Mouse (Mus musculus) layer of hippocampus, adult 11-12 months (tissue): ENCODE results near the gene Usp39.

Source experiments
- DNase-seq: peaks from one replicate; pipeline ENCODE4 v3.0.0; 2022; ENCODE audit warnings: low spot score

The Usp39 gene

DNA sequence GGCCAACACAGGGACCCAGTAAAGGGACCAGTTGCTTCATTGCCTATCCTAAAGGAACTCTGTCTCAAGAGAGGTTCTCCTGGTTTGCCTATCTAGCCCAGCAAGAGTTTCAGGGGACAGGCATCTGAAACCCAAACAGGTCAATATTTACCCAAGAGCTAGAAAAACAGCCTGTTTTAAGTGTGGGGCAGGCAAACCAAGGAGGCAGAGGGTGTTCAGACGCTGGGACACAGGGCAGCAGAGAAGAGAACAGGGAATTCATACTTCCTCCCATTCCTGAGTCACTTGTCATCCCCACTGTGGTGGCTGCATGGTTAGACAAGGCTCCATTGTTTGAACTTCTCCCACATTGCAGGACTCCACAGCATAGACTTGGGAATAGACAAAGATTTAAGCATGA lies 26.6 kb upstream of the Usp39 start:
- DNase-seq: no peak

DNA sequence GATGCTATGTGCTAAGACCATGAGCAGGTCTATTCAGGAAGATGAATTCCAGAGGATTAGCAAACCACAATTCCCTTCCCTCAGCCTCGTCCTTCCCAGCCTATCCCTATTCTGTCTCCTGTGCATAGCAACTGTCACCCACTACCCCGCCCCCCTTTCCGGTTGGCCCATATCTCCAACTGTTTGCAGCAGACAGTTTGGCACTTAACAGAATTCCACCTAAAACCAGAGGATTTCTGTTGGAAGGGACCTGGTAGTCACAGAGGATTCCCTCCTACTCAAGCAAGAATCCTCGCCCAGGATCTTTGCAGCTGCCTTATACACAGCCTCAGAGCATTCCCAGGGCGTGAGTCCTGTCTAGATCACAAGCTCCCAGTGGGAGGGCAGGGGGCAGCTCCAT lies 26.2 kb upstream of the Usp39 start:
- DNase-seq: no peak

DNA sequence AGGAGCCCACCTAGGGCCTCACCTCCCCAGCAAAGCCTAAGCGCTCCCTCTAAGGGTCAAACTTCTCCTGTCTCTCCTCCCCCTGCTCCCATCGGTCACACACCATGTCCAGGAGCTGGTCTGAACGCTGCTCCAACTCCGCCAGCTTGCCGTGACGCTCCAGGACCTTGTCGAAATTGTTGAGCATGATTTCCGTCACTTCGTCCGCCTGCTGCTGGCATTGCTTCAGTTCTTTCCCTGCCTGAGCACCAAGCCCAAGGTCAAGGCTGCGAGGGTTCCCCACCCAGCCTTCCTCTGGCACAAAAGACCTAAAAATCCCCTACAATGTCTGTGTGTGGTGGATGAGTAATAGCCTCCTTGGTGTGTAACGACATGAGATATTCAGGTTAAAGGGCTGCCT lies 25.1 kb upstream of the Usp39 start:
- DNase-seq: no peak

DNA sequence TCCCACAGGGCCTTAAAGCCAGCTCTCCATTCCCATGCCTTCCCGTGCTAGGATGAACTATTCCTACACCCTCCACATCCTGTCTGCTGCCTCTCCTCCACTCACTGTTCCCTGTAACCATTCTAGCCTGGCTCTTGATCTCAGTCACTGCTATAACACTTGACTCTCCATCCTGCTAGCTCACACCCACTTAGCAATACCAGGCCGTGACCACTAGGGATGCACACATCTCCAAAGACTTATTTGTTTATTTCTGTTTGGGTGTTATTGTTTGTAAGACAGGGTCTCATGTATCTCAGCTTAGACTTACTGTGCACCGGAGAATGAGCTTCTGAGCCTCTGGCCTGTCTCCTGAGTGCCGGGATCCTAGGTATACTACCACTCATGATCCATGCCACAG lies 24.6 kb upstream of the Usp39 start:
- no peak for DNase-seq

DNA sequence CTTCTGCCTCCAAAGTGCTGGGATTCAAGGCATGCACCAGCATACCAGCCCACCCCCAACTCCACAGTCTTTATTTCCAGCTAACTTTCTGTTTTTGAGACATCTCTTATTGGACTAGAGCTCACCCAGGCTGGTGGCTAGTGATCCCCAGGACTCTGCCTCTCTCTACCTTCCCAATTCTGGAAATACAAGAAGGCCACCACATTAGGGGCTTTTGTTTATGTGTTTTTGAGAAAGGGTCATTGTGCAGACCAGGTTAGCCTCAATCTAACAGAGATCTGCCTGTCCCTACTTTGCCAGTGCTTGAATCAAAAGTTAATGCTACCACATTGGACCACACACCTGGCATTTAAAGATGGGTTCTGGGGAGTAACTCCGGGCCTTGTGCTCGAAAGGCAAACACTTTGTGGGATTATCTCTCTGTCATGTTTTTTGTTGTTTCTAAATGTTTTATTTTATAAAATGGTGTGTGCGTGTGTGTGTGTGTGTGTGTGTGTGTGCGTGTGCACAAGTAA lies 22.5 kb upstream of the Usp39 start:
- DNase-seq: no peak

DNA sequence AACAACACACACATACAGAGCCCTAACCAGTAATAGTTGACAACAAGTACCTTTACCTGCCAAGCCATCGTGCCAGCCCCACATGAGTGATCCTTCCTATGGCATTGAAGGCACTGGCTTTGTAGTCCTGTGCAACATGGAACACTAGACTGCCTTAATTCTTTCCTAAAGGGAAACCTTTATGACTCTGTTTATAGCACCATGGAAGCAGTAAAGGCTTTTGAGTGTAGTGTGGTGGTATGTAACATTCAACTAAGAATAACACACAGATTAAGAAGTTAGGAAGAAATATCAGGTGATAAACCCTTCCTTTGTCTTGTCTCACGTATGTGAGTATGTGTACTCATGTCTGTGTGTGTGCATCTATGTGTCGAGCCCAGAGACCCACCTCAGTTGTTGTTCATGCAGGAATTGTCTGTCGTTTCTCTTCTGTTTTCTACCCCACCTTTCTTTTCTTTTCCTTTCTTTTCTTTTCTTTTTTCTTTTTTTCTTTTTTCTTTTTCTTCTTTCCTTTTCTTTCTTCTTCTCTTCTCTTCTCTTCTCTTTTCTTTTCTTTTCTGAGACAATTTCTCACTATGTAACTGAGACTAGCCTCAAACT lies 22.0 kb upstream of the Usp39 start, which contains the start of gene Rnf181:
TSS of gene Rnf181 (minus strand) at position 113 of the 600 bp plus-strand sequence.
- no peak for DNase-seq

DNA sequence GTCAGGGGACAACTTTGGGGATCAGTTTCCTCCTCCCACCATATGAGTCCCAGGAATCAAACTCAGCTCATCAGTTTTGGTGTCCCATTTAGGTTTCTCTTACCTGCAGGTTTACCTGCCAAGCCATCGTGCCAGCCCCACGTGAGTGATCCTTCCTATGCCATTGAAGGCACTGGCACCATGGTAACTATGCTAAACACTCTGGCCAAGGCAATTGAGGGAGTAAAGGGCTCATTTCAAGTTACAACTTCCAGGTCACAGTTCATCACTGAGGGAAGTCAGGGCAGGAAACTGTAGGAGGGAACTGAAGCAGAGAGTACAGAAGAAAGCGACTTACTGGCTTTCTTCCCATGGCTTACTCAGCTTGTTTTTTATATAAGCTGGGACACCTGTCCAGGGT lies 21.3 kb upstream of the Usp39 start:
- DNase-seq: no peak

DNA sequence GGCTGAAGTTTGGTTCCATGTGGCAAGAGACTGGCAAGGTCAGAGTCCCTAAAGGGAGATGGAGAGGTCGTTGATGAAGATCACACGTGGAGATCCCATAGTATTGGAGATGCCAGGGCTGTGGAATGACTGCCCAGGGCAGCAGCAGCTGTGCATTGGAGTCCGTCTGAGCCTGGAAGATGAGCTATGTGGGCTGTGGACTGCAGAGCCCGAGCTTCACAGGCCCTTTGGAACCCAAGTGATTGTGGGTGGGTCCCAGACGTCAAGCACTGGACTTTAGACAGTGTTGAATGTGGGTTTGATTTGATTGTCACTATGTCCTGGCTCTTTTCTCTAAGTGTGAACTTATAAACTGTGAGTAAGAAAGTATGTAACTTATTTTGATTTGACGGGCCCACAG lies 20.0 kb upstream of the Usp39 start:
- DNase-seq: no peak

DNA sequence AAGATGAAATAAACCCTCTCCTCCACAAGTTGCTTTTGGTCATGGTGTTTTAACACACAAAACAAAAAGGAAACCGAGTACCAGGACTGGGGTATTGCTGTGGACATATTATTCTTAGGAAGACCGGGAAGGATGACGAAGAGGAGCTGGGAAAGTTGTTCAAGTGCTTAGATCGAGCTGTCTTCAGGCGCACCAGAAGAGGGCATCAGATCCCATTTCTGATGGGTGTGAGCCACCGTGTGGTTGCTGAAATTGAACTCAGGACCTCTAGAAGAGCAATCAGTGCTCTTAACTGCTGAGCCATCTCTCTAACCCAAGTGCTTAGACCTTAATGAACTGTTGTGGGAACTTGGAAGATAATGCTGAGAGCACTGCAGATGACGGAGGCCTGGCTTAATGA lies 19.0 kb upstream of the Usp39 start:
- no peak for DNase-seq

DNA sequence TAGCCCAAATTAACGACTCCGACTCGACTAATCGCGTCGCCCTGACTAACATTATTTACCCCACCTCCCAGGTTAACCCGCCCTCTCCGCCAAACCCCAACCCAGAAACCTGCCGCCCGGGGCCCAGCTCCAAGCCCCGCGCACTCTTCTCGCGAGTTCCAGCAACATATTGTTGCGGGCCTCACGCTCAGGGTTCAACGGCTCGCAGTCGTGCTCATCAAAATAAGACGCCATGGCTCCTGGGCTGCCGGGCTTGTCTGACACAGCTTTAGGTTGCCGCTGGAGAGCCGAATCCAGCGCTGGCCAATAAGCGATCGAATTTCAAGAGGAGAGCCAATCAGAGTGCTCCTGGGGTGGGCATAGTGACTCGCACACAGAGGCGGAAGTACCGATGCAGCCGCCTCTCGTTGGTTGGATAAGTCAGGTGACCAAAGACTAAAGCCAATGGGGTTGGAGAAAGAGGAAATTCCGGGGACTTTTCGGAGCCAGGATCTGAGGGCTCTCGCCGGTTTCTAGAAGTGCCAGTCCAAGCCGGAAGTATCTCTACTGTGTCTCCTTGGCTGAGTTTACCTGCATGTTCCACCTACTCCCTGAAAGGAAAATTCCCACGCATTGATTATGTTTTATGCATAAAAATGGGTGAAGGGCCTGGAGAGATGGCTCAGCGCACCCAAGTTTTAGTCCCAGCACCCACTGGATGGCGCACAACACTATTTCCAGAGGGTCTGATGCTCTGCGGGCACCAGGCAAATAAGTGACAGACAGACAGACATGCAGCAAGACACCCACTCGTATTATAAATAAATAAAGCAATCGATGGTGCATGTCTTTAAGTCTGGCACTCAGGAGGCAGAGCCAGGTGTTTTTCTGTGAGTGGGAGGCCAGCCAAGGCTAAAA lies 17.4 kb upstream of the Usp39 start:
- DNase-seq: peak; percentile 97

DNA sequence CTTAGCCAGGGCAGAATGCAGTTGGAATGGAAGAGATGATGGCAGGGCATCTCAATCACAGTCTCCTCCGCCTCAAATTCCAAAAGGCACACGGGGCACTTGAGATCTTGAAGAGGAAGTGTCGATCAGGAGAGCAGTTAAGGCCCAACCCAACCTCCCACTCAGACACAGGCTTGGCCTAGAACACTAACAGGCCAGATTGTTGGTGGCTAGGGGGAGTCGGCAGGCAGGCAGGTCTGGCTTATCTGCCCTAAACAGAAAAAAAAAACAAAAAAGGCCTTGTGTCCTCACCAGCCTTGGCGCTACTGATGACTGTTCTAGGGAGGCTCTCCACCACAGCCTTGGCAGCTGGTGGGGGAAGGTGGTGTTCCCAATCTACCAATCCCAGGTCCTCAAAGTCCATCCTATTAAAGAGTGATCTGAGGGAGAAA lies 16.2 kb upstream of the Usp39 start:
- DNase-seq: no peak

DNA sequence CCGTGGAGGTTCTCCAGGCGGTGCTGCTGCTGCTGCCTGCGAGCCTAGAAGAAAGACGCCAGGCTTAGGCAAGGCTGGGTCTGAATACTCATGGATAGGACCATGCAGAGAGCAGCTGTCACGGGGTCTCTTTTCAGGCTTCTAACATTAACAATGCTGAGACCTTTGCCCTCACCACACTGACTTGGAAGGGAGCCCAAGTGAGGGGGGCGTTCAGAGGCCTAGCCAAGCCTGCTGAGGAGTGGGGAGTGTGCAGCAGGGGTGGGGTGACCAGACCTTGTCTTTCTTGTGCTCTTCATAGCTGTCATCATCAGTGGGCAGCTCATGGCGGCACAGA lies 15.6 kb upstream of the Usp39 start:
- no peak for DNase-seq

DNA sequence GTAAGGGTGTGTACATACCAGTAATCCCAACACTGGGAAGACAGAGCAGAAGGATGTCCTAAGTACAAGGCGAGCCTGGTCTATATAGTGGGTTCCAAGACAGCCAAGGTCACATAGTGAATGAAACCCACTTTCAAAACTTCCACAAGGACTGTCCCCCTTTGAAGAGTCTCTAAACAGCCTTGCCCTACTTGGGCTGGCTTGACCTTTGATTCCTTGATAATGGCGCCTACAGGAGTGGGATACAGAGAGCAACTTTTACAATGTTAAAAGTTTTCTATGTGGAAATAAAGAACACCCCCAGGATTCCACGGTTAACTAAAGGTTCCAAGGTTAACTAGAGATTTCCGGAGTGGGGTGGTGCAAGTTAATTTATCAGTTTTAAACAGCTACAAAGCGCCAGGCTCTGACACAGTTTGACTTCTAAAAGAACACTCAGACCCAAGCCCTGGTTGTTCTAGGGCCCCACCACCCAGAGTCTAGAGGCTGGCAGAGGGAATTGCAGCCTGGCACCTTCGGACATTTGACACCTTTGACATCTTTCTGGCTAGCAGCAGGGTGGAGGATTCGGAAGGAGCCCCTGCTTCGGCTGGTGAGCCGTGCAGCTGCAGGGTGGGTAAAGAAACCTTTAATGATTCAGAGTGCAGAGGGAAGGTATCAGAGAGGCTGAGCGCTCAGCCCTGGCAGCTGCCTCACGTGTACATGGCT lies 15.1 kb upstream of the Usp39 start:
- no peak for DNase-seq

DNA sequence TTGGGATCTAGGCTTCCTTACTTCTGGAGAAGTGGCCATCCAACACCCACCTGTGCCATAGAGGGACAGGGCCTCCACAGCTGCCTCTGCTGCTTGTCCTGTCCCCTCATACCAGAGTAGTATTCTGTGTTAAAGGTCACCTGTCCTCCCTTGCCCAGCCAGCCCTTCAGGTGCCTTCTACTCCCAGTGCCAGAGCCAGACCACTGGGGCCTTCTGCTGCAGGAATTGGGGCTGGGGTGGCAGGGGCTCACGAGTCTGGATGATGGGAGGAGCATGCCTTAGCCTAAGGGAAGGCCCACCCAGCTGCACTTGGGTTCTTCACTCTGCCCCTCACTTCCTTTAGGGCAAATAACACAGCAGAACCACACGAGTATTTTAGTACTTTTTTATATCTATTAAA lies 14.4 kb upstream of the Usp39 start:
- no peak for DNase-seq

DNA sequence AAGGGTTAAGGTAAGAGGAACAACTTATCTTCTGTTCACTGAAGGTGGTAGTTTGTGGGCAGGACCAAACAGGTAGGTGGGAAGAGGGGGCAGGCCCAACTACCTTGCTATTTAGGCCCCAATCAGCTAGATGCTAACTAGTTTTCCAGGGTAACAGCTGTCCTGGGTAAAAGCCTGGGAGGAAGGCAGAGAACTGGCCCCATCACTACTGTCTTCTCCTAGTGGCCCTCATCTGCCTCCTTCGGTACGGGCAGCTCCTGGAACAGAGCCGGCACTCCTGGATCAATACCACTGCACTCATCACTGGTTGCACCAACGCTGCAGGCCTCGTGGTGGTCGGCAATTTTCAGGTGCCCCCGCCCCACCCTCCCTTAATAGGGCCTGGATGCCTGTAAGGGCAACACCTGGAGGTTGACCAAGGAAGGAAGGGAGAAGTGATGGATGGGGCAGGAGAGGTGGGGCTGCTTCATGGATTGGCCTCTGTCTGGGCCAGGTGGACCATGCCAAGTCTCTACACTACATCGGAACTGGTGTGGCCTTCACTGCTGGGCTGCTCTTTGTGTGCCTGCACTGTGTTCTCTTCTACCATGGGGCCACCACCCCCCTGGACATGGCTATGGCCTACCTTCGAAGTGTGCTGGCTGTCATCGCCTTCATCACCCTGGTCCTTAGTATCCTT lies 13.2 kb upstream of the Usp39 start:
- DNase-seq: no peak

DNA sequence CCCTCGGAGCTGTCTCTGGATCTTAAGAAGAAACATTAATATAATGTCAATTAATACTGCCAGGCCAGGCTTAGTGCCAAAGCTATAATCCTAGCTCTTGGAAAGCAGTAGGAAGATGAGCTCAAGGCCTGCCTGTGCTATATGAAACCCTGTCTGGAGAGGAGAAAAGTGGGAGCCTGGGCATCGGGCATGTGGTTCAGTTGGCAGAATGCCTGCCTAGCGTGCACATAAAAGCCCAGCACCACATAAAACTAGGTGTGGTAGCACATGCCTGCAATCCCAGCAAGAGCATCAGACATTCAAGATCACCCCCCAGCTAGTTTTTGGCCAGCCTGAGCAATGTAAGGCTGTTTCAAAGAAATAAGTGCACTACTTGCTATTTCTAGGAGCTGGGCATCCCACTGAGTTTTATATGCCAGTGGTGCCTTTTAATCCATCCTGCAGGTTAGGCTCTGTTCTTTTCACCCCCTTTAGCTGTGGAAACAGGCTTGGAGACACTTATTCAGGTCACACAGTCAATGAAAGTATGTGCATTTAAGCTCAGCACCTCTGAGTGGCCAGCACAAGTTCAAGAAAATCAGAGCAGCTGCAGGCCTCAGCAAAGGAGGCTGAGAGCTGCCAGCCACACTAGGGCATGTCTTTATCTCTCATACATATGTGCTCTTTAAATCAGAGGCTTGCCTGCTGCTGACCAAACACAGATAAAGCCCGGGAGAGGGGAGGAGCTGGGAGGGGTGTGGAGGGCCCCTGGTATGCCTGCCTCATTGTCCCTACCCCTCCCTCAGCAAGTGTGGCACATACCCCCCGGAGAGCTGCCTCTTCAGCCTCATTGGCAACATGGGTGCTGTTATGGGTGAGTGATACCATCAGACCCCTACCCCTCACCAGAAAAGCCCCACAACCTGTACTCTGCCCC lies 12.4 kb upstream of the Usp39 start:
- DNase-seq: no peak

DNA sequence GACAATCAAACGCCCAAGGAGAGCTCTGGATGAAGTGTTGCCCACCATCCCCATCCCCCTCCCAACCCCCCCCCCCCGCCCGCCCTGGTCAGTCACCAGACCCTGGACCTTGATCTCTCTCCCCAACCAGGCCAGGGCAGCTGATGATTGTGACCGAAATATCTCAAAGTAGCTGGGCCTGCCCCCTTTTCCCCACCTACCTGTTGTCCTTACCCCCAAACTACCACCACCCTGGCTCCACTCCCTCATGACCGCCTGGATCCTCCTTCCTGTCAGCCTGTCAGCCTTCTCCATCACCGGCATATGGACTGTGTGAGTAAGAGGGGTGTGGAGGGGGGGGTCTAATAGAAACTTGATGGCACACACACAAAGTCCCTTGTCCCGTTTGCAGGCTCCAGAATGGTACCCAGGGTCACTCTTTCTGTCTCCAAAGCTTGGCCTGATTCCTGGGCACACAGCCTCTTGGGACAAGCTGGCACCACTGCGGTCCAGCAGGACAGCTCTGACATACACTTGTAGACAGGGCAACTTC lies 11.1 kb upstream of the Usp39 start:
- no peak for DNase-seq

DNA sequence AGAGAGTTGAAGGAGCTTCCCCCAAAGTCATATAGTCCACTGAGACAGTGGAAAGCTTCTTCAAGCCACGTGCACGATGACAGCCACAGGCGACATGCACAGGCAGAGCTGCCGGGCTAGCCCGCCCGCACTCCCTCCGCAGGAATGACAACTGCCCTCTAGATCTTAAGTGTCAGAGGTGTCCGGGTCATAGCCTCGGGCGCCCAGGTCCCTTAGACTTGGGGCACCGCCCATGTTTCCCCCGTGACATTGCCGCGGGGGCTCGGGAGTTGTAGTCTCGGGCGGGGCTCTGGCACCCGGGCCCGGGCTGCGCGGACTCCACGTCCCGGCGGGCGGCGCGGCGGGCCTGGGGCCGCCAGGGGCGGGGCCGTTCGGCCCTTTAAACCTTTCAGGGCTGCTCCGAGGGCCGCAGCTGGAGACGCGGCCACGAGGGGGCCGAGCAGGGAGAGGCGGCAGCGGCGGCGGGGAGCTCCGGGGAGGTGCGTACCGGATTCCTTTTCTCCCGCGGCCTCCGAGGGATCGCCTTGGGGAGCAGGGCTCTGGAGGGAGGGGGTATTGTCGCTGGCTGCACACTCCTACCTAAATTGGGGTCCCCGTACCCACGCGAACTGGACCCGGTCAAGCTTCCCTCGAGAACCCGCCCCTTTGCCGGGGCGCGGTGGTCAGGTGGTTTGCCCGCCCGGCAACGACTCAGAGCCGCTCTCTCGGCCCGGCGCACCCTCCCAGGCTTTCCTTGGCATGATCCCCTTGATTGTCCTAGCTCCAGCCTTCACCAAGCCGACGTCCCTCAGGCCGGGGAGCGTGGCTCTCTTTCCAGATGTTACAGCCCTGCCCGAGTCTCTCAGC lies 10.3 kb upstream of the Usp39 start, which contains the start of gene Tmem150a:
TSS of gene Tmem150a (plus strand) at position 382 of the 846 bp plus-strand sequence.
- DNase-seq: peak; percentile 83

DNA sequence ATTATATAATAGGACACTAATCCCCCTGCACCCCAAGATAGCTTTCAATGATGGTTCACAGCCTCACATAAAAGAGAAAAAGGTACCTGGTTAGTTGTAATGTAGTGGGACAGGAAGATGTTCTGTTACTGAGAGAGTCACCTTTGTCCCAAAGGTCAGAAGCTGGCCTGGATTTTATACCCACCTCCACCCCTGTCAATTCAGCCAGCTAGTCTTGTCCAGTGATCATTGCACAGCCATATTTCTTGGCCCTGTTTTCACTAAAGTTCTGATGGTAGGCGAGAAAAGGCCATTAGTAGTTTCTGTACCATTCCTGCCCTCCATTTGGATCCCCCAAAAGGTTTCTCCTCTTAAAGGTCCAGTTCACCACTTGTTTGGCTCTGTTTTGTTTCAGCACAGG lies 9.0 kb upstream of the Usp39 start:
- no peak for DNase-seq
